8 mouse cellular contexts compared by ENCODE assay signal in genomic region chr19:5038709-5039156, GRCm38 (mm10). TPM values are rescaled to one million over a fixed set of nuclear protein-coding genes. Genes with fewer than 3 reads are reported as not detected.
A peak's percentile ranks its signal among the peaks of the same experiment; 100 is the strongest.
DNase-seq lines count a peak whose midpoint lies in the region; ATAC-seq and TF ChIP-seq lines count a peak whose summit lies in the region.

Gene B4gat1, plus strand, starts transcription at chr19:5038826.
Gene AC124502.3, plus strand, starts transcription at chr19:5038891.

- no peak within 1 kb of the TSS for H3K27ac ChIP-seq in brown adipose tissue, adult 24 weeks (replicated peaks; ENCODE audit: low read depth, low read length)
- H3K27ac ChIP-seq in heart, embryonic 15.5 days, result peak within 1 kb of the TSS; percentile 77
- H3K27ac ChIP-seq in liver, embryonic 16.5 days (ENCODE audit: low read length), result peak within 1 kb of the TSS; percentile 20; the same call in 1 of the 2 replicates
- H3K27ac ChIP-seq in neural tube, embryonic 12.5 days, result peak within 1 kb of the TSS; percentile 50; the same call in 1 of the 2 replicates
- H3K27ac ChIP-seq in testis, adult 2 months (ENCODE audit: control insufficient read depth, insufficient read depth, low read depth, low read length), result no peak within 1 kb of the TSS; the same call in 1 of the 2 replicates

- H3K9ac ChIP-seq in heart, embryonic 15.5 days, result peak within 1 kb of the TSS; percentile 94
- peak within 1 kb of the TSS; percentile 75 for H3K9ac ChIP-seq in liver, embryonic 16.5 days (ENCODE audit: low read depth, low read length)
- peak within 1 kb of the TSS; percentile 76 for H3K9ac ChIP-seq in neural tube, embryonic 12.5 days

- H3K27me3 ChIP-seq in heart, embryonic 15.5 days, result no peaks in the 10 kb centered on the region
- H3K27me3 ChIP-seq in liver, embryonic 16.5 days (ENCODE audit: control insufficient read depth, insufficient read depth, low read depth, low read length), result no peaks in the 10 kb centered on the region; the same call in 1 of the 2 replicates
- H3K27me3 ChIP-seq in neural tube, embryonic 12.5 days (replicated peaks), result no peaks in the 10 kb centered on the region
- H3K27me3 ChIP-seq in testis, adult 2 months (ENCODE audit: control insufficient read depth, insufficient read depth, low read length), result no peaks in the 10 kb centered on the region

- H3K4me1 ChIP-seq in brown adipose tissue, adult 24 weeks (ENCODE audit: control insufficient read depth, insufficient read depth, insufficient read length, low read length), result peaks cover 8% of the 10 kb centered on the region
- H3K4me1 ChIP-seq in heart, embryonic 15.5 days (replicated peaks), result peaks cover 36% of the 10 kb centered on the region
- peaks cover 35% of the 10 kb centered on the region for H3K4me1 ChIP-seq in liver, embryonic 16.5 days (ENCODE audit: control insufficient read depth, low read depth, low read length)
- H3K4me1 ChIP-seq in neural tube, embryonic 12.5 days, result peaks cover 37% of the 10 kb centered on the region
- H3K4me1 ChIP-seq in testis, adult 2 months (ENCODE audit: control insufficient read depth, insufficient read depth, low read length), result peaks cover 14% of the 10 kb centered on the region

- TF ChIP-seq CTCF in testis, adult 2 months (IDR thresholded peaks at IDR 0.05; ENCODE audit: control insufficient read depth, insufficient read depth, insufficient replicate concordance, low read depth, low read length), result no peak; the same call in 1 of the 2 replicates

- DNase-seq in CD8-positive naive resting alpha-beta T cell, adult 2 months (ENCODE audit: low read depth in 2 of 2, low spot score in 2 of 2), result peak; percentile 60 to 77
- DNase-seq in kidney, postnatal 25 days, result peak; percentile 91 to 95

- peak within 1 kb of the TSS; percentile 73 for H3K4me3 ChIP-seq in brown adipose tissue, adult 24 weeks (ENCODE audit: insufficient read depth, low read depth, low read length)
- H3K4me3 ChIP-seq in heart, embryonic 15.5 days, result peak within 1 kb of the TSS; percentile 84
- peak within 1 kb of the TSS; percentile 72 for H3K4me3 ChIP-seq in liver, embryonic 16.5 days (ENCODE audit: low read depth, low read length)
- H3K4me3 ChIP-seq in neural tube, embryonic 12.5 days, result peak within 1 kb of the TSS; percentile 89
- peak within 1 kb of the TSS; percentile 87 for H3K4me3 ChIP-seq in testis, adult 2 months (ENCODE audit: control insufficient read depth, low read depth, low read length)

- TF ChIP-seq POLR2A in testis, adult 2 months (IDR thresholded peaks at IDR 0.05; ENCODE audit: control insufficient read depth, low read depth, low read length), result peak; percentile 23; the same call in 1 of the 2 replicates

- H3K4me2 ChIP-seq in heart, embryonic 15.5 days, result peak within 1 kb of the TSS; percentile 98
- H3K4me2 ChIP-seq in liver, embryonic 16.5 days (ENCODE audit: low read depth, low read length), result peak within 1 kb of the TSS; percentile 94
- peak within 1 kb of the TSS; percentile 98 for H3K4me2 ChIP-seq in neural tube, embryonic 12.5 days (replicated peaks)

- no peaks in the 10 kb centered on the region for H3K9me3 ChIP-seq in heart, embryonic 15.5 days (replicated peaks)
- no peaks in the 10 kb centered on the region for H3K9me3 ChIP-seq in liver, embryonic 16.5 days (replicated peaks; ENCODE audit: control insufficient read depth, low read length)
- H3K9me3 ChIP-seq in neural tube, embryonic 12.5 days, result no peaks in the 10 kb centered on the region

- WGBS in heart, embryonic 15.5 days, result under 1% methylated on average over 42 of the region's 44 CpGs
- WGBS in liver, embryonic 16.5 days (ENCODE audit: insufficient replicate concordance), result under 1% methylated on average over 41 of the region's 44 CpGs
- under 1% methylated on average over 44 of the region's 44 CpGs for WGBS in neural tube, embryonic 12.5 days

- ATAC-seq in erythroid progenitor cell, adult 5-6 weeks (replicated peaks; ENCODE audit: low FRiP score, poor library complexity, severe bottlenecking), result peak; percentile 78
- ATAC-seq in heart, embryonic 15.5 days (replicated peaks; ENCODE audit: insufficient number of reproducible peaks, insufficient read depth, low FRiP score, low read depth), result peak; percentile 90
- ATAC-seq in liver, embryonic 16.5 days (ENCODE audit: low read depth), result peak; percentile 82
- peak; percentile 93 for ATAC-seq in neural tube, embryonic 12.5 days (ENCODE audit: low FRiP score, low read depth)

- H3K36me3 ChIP-seq in heart, embryonic 15.5 days, result no peaks in the 10 kb centered on the region
- H3K36me3 ChIP-seq in liver, embryonic 16.5 days (ENCODE audit: control insufficient read depth, insufficient read depth), result no peaks in the 10 kb centered on the region
- H3K36me3 ChIP-seq in neural tube, embryonic 12.5 days, result 0 out of 2 replicates have a peak, but pooled peaks cover 5% of the 10 kb centered on the region
- no peaks in the 10 kb centered on the region for H3K36me3 ChIP-seq in testis, adult 2 months (ENCODE audit: control insufficient read depth, insufficient read depth, low read length)

RNA-seq across cellular contexts. Expression of gene B4gat1, which starts in this region (rescaled TPM):
- polyA plus RNA-seq in brown adipose tissue, adult 24 weeks (2012; ENCODE audit: insufficient read depth, insufficient read length, missing spikeins), result 9.3 and 10.3 TPM in 2 replicates
- not detected in 2 replicates for total RNA-seq in erythroid progenitor cell, adult 5-6 weeks (2015; ENCODE audit: low replicate concordance)
- 0.68 TPM in 1 of 2 replicates, not detected in the other for total RNA-seq in erythroid progenitor cell, adult 5-6 weeks (2017; ENCODE audit: low replicate concordance)
- polyA plus RNA-seq in heart, embryonic 15.5 days (2015; fragmentation: Nextera tagmentation; extraction: Ambion mirVana), result 43.1 and 43.6 TPM in 2 replicates
- 8.6 and 9.1 TPM in 2 replicates for polyA plus RNA-seq in liver, embryonic 16.5 days (2015; fragmentation: Nextera tagmentation; extraction: Ambion mirVana)
- polyA plus RNA-seq in neural tube, embryonic 12.5 days (2016; fragmentation: Nextera tagmentation; extraction: Ambion mirVana), result 48.2 and 50.0 TPM in 2 replicates
- polyA plus RNA-seq in testis, adult 2 months (2012; rRNA removed), result 3.7 and 4.2 TPM in 2 replicates

RNA-seq across cellular contexts. Expression of gene AC124502.3, which starts in this region (rescaled TPM):
- polyA plus RNA-seq in brown adipose tissue, adult 24 weeks (2012; ENCODE audit: insufficient read depth, insufficient read length, missing spikeins), result 2.0 and 3.8 TPM in 2 replicates
- total RNA-seq in erythroid progenitor cell, adult 5-6 weeks (2015; ENCODE audit: low replicate concordance), result 1.3 and 4.0 TPM in 2 replicates
- 2.1 TPM in 1 of 2 replicates, not detected in the other for total RNA-seq in erythroid progenitor cell, adult 5-6 weeks (2017; ENCODE audit: low replicate concordance)
- 1.4 and 1.5 TPM in 2 replicates for polyA plus RNA-seq in heart, embryonic 15.5 days (2015; fragmentation: Nextera tagmentation; extraction: Ambion mirVana)
- 0.58 TPM in 1 of 2 replicates, not detected in the other for polyA plus RNA-seq in liver, embryonic 16.5 days (2015; fragmentation: Nextera tagmentation; extraction: Ambion mirVana)
- 2.4 and 3.4 TPM in 2 replicates for polyA plus RNA-seq in neural tube, embryonic 12.5 days (2016; fragmentation: Nextera tagmentation; extraction: Ambion mirVana)
- polyA plus RNA-seq in testis, adult 2 months (2012; rRNA removed), result 0.61 and 0.98 TPM in 2 replicates

Comparison
In these comparisons a context has a peak if more than half of its experiments do, and no peak if none do; other contexts are left out.
1. H3K27ac ChIP-seq: peak in heart, embryonic 15.5 days (single experiment), liver, embryonic 16.5 days (single experiment) and neural tube, embryonic 12.5 days (single experiment); none in brown adipose tissue, adult 24 weeks (single experiment) and testis, adult 2 months (single experiment).
2. Peak in every context shown above with its lines, with median percentiles within 50 percentile points of each other: H3K4me3 ChIP-seq, ATAC-seq, H3K4me2 ChIP-seq and H3K9ac ChIP-seq.